Mouse (Mus musculus) spleen, postnatal 10 days (tissue): ENCODE results near the gene Ppp1r14a.

ENCODE experiments used
- DNase-seq, 2 experiments: peaks; one replicate each; pipeline ENCODE4 v3.0.0; 2021 to 2022; ENCODE audit warnings: low spot score in 2 of 2

The Ppp1r14a gene

DNA sequence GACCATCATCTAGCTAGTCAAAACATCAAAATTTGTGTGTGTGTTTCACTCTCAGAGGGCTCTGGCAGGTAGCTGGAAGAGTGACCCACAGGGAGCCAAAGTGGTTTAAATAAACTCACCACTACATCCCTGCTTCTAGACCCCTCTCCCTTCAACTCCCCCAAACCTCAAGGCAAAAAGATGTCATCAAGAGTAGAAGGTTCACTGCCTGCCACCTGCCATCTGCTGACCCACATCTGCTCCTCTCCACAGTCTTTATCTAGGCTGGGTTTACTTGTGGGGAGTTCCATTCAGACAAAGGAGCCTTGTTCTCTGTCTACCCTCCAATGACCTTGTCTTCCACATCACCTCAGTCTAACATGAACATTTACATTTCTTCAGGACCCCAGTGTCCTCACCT, 9.8 kb upstream of the Ppp1r14a start:
- DNase-seq: no peak

DNA sequence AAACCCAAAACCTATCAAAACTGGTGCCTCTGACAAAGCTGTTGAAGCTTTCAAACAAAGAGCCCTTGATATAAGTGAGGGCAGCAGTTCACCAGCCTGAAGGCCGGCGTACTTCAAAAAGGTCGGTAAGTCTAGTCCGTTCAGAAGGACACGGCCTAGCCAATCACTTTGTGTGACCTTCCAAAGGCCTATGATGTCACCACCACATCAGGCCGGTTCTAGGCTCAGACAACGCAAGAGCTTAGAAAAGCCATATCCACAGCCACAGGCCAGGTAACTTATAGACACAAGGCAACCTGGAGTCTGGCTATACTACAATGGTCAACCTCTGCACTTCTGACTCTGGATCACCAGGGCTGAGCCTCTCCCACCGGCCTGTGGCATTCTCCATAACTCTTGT, 9.2 kb upstream of the Ppp1r14a start:
- no peak for DNase-seq

DNA sequence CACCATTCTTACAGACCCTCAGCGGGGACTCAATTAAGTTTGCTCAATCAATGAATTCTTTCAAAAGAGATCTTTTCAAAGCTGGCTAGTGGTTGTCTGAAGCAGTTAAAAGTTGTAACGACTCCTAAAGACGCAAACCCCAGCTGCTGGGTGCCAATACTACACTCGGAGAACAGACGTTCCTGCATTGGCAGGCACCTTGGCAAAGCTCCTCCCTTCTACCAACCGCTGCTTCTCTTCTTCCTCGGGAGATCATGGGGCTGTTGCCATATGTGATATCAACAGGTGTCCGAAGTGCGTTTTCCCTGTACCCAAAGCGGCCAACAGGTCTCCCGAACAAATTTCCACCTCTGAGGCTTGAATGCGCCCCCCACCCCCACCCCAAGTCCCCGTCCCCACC, 8.3 kb upstream of the Ppp1r14a start:
- DNase-seq: no peak

DNA sequence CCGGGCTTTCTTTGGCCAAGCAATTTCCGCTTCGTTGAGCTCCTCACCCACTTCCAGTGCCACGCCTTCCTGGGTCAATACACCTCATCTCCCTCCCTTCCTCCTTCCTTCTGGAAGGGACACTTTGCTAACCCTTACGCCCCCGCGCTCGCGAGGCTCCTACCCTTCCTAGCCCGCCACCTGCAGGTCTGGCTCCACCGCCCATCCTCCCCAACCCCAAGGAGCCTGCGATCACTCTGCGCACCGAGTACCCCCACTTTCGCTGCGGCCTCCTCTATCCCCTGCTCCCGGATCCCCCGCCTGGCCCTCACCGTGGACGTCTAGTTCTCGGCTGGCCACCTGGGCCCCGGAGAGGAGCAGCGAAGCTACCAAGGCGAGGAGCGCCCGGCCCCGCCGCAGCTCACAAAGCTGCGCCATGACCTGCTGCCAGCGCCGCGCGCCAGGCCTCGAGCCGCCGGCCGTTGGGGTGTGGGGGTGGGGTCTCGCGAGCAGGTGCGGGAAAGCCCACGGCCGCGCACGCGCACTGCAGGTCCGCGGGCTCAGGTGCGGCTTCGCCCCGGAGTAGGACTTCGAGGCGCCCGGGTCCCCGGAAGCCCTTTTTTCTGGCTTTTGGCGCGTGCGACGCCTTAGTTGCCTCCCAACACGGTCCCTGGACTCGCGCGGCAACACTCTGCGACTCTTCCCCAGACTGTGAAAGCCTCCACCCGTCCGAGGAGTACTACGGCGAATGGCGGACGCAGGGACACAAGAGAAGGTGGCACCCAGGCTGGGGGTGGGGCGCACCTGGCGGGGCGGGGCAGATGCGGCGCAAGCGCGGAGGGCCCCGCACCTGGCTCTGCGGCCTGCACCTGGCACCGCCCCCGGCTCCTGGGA, 7.7 kb upstream of the Ppp1r14a start, which contains the start of gene Spint2:
Gene Spint2, minus strand, starts transcription at position 712 of the 873 bp plus-strand sequence.
- peak; percentile 50 to 68 for DNase-seq

DNA sequence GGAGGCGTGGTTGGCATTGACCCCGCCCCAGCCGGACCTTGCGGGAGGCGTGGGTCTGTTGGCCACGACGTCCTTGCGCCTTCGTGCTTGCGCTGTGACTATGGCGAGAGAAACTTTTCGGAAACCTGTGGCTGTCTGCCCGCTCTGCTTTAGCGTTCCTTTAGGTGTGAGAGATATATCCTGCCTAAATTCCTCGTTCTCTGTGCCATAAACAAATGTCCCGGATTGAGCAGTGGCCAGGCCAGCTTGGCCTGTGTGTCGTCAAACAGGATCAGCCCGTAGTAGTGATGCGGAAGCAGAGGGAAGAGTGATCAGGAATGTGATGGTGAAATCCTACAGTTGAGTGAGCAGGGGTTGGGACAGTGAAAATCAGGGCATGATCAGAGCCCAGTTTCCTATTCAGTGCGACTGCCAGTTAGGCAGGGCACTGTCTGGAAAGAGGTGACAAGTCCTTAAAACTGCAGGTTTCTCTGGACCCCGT, 7.0 kb upstream of the Ppp1r14a start:
- no peak for DNase-seq

DNA sequence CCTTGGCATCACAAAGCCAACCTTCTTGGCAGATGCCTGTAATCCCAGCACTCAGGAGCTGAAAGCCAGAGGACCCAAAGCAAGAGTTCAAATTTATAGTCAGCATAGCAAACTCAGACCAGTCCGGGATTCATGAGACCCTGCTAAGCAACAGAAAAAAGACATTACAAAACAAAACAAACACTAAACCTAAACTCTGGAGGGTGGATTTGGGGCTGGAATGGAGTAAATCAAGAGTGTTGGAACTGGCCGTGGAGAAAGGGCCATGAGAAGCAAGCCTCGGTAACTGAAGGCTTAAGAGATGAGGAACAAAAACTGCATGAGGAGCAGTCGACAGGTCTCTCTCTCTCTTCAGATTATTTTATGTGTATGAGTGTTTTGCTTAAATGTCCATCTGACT, 5.2 kb upstream of the Ppp1r14a start:
- DNase-seq: no peak

DNA sequence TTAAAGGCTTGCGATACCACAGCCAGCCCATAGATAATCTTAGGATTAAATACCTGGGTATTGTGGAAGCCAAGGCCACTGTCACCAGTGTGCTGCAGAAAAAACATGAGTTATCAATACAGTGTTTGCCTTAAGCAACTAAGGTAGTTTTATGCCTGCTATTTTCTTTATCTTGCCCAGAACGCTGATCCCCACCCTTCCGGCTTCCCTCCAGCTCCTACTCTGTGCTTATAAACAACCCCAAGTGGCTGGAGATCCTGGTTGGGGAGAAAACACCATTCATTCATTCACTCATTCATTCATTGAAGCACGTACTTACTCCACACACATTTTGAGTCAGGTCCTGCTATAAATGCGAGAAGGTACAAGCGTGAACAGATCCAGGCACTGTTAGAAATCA, 4.6 kb upstream of the Ppp1r14a start:
- no peak for DNase-seq

DNA sequence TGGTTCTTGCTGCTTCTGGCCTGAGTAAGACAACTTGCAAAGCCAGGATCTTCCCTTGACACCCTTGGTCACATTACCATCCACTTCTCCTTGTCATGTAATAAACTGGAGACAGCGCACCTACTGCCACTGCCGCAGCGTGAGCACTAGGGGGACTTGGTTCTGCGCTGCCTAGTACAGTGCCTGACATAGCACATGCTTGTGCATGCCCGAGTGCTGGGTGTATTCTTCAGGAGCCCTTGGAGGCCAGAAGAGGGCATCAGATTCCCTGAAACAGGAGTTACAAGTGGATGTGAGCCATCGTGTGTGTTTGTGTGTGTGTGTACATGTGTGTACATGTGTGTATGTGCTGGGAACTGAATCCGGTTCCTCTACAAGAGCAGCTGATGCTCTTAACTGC, 1.6 kb upstream of the Ppp1r14a start:
- DNase-seq: no peak

DNA sequence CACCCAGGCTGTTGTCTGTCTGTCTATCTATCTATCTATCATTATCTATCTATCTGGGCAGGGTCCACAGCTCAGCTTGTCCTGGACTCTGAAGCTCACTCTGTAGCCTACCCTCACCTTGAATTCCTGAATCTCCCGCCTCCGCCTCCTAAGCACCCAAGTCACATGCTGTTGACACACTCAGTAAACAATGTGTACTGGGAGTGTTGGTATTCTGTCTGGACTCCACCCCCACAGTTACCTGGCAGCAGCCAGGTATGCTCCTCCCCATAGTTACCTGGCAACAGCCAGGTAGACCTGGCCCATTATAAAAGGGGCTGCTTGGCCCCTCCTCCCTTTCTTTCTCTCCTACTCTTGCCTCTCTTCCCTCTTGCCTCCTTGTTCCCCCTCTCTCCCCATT, 1.0 kb upstream of the Ppp1r14a start:
- DNase-seq: no peak

DNA sequence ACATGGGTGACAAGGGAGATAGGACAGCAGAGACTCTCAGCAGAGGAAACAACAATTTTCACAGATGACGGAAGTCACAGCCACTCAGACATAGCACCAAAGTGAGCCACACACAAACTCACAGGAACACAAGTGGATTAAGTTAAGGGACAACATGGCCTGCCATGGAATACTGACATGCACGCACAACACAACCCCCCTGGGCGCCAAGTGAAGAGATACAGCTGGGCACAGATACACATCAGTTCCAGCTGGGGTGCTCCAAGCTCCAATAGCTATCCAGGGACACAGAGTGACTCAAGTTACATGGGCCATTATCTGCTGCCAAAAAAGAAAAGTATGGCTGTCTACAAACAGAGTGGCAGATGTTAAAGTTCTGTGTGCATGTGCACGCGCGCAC, 748 bp downstream of the Ppp1r14a start:
- DNase-seq: no peak

DNA sequence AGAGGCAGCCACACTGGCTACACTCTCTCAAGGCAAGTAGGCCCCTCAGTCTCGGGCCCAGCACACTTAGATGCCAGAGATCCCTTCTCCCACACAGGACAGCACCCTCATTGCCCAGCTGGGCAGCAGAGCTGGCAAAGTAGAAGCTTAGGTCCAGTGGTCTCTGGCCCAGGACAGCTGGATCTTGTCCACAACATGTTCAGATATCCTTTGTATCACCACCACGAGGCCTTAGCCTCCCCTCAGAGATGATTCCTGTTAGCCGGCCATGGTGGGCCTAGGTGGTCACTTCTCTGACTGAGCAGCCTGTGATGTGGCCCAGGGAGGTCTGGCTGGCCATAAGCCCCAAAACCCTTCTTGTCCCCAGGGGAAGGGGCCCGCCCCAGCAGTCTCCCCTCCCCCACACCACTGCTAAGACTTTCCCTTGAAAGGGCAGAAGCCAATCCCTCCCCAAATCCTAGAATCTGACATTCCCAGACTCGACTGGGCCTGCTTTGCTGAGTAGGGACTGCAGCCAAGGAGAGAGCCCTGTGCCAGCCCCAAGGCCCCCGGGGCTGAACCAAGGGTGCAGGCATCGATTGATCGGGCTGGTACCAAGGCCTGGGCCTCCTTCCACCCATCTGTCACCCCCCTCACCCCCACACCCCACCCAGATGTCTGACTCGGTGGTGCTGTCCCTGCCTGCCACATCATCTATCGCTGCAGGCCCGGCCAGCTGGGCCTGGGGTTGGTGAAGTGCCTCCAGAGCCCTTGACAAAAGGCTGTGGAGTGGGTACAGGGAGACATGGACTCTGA, 1.8 kb downstream of the Ppp1r14a start:
- DNase-seq: no peak

DNA sequence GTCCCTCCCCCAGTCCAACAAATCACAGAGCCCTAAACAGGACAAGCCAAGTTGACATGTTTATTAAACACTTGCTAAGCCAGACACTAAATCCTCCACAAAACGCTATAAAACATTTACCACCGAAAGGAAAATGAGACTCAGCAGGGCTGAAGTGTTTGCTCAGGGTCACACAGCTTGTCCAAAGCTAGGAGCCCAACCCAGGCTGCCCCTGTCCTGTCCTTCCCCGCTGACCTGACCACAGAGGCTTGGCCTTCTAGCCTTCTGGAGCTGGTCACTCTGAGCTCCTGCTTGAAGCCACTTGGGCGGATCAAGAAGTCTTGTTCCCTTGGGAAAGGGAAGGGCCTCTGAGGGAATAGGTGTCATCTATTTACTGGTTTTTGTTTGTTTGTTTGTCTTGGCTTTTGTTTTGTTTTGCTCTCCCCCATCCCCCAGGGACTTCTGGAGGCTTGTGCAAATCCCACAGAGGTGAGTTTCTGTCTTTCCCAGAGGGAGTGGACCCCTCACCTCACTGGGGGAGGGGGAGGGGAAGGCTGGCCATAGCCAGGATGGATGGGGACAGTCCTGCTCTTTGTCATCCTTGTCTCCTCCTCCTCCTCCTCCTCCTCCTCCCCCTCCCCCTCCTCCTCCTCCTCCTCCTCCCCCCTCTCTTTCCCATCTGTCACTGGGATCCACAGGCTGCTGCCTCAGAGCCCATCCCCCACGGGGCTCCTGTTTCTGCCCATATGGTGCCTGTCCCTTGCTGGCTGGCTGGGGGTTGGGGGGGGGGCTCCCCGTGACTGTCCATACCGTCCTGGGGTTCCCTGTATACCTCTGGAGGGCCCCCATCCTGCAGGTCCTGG, 2.7 kb downstream of the Ppp1r14a start:
- no peak for DNase-seq

DNA sequence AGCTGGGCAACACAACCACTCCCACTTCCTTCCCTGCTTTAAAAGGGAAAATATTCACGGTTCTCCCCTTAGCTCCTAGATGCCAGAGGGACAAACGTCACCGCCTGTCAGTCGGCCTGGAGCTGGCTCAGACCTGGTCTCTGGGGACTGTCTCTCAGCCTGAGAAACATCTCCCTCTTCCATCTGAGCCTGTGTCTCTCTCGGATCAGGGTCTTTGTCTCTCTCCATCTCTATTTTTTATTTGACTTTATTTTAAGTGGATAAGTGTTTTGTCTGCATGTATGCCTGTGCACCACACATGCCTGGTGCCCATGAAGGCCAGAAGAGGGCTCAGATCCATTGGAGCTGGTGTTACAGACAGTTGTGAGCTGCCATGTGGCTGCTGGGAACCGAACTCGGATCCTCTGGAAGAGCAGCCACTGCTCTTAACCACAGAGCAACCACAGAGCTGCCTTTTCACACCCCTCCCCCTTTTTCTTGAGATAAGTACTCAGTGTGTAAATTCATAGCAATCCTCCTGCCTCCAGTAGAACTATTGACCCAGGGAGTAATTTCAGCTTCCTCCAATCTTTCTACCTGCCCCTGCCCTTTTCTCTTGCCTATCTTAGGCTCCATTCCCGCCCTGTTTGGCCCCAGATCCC, 3.5 kb downstream of the Ppp1r14a start:
- no peak for DNase-seq

DNA sequence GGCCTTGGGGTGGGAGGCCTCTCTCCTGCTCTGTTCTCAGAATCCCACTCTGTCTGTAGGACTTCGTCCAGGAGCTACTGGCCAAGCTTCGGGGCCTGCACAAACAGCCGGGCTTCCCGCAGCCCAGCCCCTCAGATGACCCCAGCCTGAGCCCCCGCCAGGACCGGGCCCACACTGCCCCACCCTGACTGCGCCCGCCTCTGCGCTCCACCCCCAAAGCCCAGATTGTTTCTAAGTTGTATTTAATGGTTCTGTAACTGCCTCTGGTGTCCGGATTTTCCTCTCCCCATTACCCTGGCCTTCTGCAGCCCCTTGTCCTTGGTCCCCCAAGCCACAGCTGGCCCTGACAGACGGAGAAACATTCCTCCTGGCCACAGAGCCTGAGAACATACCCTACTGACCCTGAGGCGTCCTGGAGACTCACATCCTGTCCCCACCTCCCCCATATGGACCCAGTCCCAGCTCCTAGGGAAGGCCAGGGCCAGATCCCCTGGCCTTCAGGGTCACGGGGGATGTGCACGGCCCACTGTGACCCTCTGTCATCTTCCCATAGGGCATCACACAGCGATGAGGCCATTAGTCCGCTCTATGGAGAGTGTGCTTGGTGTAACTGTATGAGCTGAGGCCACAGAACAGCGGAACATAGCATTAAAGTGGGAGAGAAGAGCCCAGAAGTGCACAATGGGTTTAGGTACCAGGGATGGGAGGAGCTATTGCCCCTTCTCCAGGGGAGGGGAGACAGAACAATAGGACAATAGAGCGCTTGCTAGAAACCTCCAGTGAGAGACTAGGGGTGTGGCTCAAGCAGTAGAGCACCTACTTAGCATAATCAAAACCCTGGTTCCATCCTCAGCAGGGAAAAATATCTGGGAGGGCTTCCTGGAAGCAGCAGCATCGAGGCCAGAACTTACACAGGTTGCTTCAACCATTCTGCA, 4.3 kb downstream of the Ppp1r14a start:
- no peak for DNase-seq

DNA sequence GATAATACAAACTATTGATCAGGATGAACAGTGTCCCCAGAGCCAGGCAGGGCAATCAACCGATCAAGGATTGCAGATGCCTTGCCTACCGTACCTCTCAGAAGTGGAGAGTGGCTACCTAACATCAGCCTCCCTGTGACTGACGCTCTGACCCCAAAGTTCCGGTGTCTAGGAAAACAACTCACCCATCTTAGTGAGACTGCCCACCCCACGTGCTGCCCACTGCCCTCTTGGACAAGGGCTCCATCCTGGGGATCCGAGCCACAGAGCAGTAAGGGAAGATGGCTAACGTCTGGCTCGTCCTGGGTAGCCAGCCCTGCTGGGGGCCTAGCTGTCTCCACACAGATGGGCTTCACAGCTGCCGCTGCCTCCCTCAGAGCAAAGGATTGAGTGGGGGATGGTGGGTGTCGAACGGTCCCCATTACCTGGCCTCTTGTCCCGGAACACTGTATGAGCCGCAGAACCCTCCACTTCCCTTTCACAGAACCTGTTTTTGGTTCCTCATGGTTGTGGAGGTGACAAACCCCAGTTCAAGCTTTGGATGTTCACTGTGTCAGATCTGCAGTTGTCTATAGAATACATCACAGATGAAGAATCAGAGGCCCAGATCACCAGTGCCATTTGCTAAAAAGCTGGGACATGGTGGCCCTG, 5.1 kb downstream of the Ppp1r14a start:
- DNase-seq: no peak

DNA sequence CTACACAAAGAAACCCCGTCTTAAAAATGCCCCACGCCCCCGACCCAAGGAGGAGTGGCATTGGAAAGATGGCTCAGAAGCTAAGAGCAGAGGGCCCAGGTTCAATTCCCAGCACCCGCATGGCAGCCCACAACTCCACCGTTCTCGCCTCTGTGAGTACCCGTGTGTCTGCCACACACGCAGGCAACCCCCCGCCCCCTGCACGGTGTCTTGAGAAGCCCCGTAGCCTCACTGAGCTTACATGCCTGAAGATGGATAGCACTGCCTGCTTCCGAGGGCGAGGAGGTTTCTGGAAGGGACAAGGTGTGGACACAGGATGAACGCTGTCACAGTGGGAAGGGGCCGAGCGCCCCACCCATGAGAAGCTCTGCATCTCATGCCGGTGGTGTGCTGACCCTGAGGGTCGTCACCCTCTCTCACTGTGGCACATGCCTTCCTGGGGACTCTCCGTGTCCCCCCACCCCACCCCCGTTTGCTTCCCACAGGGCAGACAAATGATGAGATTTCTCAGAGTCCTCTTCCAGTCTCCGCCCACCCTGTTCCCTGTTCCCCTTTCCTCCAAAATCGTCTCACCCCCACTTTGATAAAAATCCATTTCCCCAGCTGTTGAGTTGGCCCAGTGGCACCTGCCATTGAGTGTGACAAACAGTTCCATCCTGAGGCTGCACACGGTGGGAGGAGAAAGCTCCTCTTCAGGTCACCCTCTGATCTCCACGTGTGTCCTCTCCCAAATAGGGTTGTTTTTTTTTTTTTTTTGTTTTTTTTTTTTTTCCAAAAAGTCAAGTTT, 6.9 kb downstream of the Ppp1r14a start:
- no peak for DNase-seq

DNA sequence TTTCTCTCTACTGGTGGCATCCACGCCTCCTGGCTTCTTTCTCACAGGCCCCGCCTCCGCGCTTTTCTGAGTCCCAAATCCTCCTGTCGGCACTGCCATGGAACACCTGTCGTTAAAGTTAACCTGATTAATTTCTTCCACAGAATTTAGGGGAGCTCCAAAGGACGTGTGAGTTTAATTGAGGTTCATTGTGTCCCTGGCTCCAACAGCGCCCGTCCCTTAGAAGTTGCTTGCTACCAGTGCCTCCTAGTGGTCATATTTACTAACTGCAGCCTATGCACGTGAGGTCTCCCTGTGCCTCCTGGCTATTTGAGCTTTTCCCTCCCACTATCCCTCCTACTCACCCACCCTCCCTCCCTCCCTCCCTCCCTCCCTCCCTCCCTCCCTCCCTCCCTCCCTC, 7.9 kb downstream of the Ppp1r14a start:
- DNase-seq: peak in 1 of 2 experiments; percentile 64

DNA sequence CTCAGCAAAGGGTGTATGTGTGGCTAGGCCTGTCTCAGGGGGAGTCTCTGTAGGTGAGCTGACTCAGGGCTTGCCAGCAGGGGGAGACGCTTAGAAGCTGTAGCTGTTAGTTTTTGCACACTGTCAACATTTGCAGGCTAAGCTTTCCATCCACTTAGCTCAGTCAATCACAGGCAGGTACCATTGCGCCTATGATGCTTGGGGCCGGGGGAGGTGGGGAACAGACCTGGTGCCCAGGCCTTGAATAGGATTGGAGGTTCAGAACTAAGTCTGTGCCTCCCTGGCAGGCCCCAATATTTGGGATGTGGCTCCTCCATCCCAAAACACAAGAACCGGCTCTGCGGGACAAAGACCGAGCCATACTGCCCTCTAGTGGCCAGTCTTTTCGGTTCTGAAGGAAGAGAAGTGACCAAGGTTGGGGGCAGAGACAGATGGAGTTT, 12.0 kb downstream of the Ppp1r14a start:
- peak; percentile 41 to 74 for DNase-seq

DNA sequence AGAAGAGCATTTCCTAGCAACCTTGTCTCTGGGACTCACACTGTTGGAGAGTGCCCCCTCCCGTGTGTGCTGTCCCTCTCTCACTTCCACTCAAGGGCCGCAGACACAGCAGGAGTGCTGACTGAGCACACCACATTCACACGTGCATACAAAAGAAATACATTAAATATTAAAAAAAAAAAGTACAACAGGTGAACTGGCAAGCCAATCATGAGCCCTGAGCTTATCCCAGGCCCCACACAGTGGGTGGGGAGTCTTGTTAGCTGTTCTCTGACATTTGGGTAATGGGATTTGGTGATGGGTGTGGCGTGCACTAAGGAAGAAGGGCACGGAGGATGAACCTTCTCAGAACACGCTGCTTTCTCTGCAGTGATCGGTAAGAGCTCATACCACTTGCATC, 13.5 kb downstream of the Ppp1r14a start:
- DNase-seq: no peak
